Mouse (Mus musculus) lung, embryonic 16.5 days (tissue): ENCODE data around the gene Rbm47. TPM values are rescaled to one million over a fixed set of nuclear protein-coding genes. Genes with fewer than 3 reads are reported as not detected.

Experiments used
- ATAC-seq: fragments of 200-750 bp; cut with Nextera tagmentation; 2 replicates; pipeline ENCODE4 v1.8.0; 2017; ENCODE audit warnings: low read depth, mild to moderate bottlenecking, moderate library complexity
- H3K27ac ChIP-seq: fragments of 300-500 bp; sonication (generic); 2 replicates; pipeline ENCODE4 v1.5.1; 2014; ENCODE audit warnings: mild to moderate bottlenecking, control low read depth, low read length
- H3K27me3 ChIP-seq: fragments of 300-500 bp; sonication (generic); 2 replicates; pipeline ENCODE4 v1.6.1; 2014; ENCODE audit warnings: low read depth, low read length, mixed read lengths; ENCODE audit not compliant: control insufficient read depth, insufficient read depth
- H3K36me3 ChIP-seq: fragments of 300-500 bp; sonication (generic); 2 replicates; pipeline ENCODE4 v1.6.1; 2014; ENCODE audit warnings: low read length; ENCODE audit not compliant: control insufficient read depth, insufficient read depth
- H3K4me1 ChIP-seq: fragments of 300-500 bp; sonication (generic); replicated peaks from 2 replicates; pipeline ENCODE4 v1.6.1; 2014; ENCODE audit warnings: low read length, mixed read lengths; ENCODE audit not compliant: control insufficient read depth, insufficient read depth
- H3K4me2 ChIP-seq: fragments of 300-500 bp; sonication (generic); 2 replicates; pipeline ENCODE4 v1.6.1; 2014; ENCODE audit warnings: low read depth, low read length, control low read depth
- H3K4me3 ChIP-seq: fragments of 300-500 bp; sonication (generic); 2 replicates; pipeline ENCODE4 v1.5.1; 2014; ENCODE audit warnings: mild to moderate bottlenecking, low read length, control low read depth
- H3K9ac ChIP-seq: fragments of 300-500 bp; sonication (generic); 2 replicates; pipeline ENCODE4 v1.6.1; 2014; ENCODE audit warnings: low read length, control low read depth
- H3K9me3 ChIP-seq: fragments of 300-500 bp; sonication (generic); 2 replicates; pipeline ENCODE4 v1.6.1; 2016; ENCODE audit warnings: low read length; ENCODE audit not compliant: control insufficient read depth
- WGBS: fragments of 180-500 bp; shearing (Covaris S2); extraction: QIAGEN DNeasy Blood & Tissue Kit; methylation state at CpG from one replicate; pipeline ENCODE4 v1.1.7; 2014; 5-methylcytosine and 5-hydroxymethylcytosine counted together
- polyA plus RNA-seq: library from polyadenylated mRNA; unstranded; fragments of >200 nt; fragmentation: Nextera tagmentation; extraction: Ambion mirVana; gene quantifications from 2 replicates; pipeline ENCODE4 v1.2.1, GENCODE M21; 2015

Rbm47 gene
- polyA plus RNA-seq, 1 experiment from 2014 or later, result 39.2 TPM

DNA sequence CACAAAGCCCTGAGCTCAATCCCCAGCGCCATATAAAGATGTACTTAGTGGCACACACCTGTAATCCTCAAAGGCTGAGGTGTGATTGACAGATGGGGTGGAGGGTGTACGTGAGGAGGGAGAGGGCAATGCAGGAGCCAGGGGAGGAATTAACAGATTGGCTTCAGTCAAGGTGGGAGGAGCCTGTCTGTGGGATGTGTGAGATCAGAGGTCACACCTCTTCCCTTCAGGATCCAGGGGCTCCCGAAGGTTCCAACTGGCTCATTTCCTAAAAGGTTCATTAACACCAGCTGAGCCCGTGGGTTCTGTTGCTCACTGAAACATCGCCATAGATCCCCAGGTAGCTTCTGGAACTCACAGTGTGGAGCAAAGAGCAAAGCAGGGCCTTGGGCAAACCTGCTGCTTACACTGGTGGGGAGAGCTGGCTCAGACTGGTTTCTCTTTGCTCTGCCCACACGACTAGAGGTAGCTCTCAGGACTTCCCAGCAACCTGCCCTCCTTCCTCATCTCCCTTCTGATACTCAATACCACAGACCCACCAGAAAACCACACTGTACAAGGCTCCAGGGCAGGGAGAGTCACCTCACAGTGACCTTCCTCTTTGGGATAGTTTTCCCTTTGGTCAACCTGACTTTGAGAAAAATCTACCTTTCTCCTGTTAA is 33.2 kb downstream of the Rbm47 start:
- H3K36me3 ChIP-seq, result peaks cover 2% of the 10 kb centered on the region; the same call in 1 of the 2 replicates
- WGBS, result 27% methylated on average over 6 of the region's 6 CpGs
- H3K27me3 ChIP-seq, result no peaks in the 10 kb centered on the region
- H3K4me1 ChIP-seq, result peaks cover 6% of the 10 kb centered on the region
- H3K9me3 ChIP-seq, result no peaks in the 10 kb centered on the region
- no peak overlapping the region for H3K4me2 ChIP-seq
- no peak overlapping the region for H3K4me3 ChIP-seq
- H3K9ac ChIP-seq, result no peak overlapping the region
- H3K27ac ChIP-seq, result no peak overlapping the region
- ATAC-seq, result no peak; the same call in 1 of the 2 replicates

DNA sequence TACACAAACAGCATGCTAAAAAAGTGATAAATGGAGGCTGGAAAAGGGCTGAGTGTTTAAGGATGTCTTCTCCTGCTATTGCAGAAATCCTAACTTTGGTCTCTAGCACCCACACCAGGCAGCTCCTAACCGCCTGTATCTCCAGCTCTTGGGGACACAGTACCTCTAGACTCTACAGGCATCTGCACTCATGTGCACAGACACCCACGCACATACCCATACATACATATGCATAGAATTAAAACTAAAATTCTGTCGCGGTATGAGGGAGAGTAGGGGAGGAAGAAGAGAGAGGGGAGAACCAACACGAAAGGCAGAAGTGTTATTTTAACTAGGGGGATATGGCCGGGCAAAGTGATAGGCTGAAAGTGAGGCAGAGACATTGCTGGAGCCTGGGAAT is 33.7 kb downstream of the Rbm47 start:
- H3K27me3 ChIP-seq, result no peaks in the 10 kb centered on the region
- no peak overlapping the region for H3K4me3 ChIP-seq
- no peak for ATAC-seq
- 60% methylated on average over 6 of the region's 6 CpGs for WGBS
- peaks cover 6% of the 10 kb centered on the region for H3K4me1 ChIP-seq
- peaks cover 2% of the 10 kb centered on the region; the same call in 1 of the 2 replicates for H3K36me3 ChIP-seq
- no peak overlapping the region for H3K4me2 ChIP-seq
- no peak overlapping the region for H3K9ac ChIP-seq
- H3K27ac ChIP-seq, result no peak overlapping the region
- no peaks in the 10 kb centered on the region for H3K9me3 ChIP-seq

DNA sequence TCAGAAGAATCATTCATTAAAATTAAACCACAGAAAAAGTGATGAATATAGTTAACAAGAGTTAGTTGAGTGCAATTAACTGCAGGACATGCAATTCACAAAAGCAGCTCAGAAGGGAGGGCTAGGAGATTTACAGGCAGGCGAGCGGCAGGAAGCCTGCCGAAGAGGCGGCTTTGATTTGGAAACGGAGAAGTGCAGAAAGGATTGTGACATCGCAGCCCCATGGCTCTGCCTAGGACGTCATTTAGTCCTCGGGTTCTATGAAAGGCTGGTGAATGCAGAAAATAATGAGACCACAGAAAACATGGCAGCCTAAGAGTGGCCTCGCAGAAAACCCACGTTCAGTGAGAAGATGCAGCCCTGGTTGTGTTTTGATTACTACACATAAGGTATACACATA is 34.3 kb downstream of the Rbm47 start:
- no peak for ATAC-seq
- H3K27ac ChIP-seq, result no peak overlapping the region
- WGBS, result 37% methylated on average over 10 of the region's 10 CpGs
- no peaks in the 10 kb centered on the region for H3K9me3 ChIP-seq
- H3K36me3 ChIP-seq, result peaks cover 2% of the 10 kb centered on the region; the same call in 1 of the 2 replicates
- H3K4me1 ChIP-seq, result peaks cover 6% of the 10 kb centered on the region
- H3K27me3 ChIP-seq, result no peaks in the 10 kb centered on the region
- no peak overlapping the region for H3K4me3 ChIP-seq
- H3K9ac ChIP-seq, result no peak overlapping the region
- H3K4me2 ChIP-seq, result no peak overlapping the region

DNA sequence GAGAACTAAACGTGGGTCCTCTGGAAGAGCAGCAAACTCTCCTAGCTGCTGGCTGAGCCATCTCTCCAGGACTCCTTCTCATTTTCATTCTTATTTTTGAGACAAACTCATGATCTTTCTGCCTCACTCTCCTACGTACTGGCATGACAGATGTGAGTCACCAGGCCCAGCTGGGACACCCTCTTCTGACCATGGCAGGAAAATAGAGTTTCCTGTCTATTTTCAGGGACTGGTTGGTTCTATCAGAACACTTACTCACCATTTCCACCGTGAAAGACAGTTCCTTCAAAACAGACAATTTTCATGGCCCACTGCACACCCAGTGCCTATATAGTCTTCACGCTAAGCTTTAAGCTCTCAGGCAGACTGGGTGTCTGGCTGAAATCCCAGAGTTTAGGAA is 35.7 kb downstream of the Rbm47 start:
- peaks cover 6% of the 10 kb centered on the region for H3K4me1 ChIP-seq
- H3K36me3 ChIP-seq, result peaks cover 2% of the 10 kb centered on the region; the same call in 1 of the 2 replicates
- ATAC-seq, result no peak
- H3K4me2 ChIP-seq, result no peak overlapping the region
- H3K27ac ChIP-seq, result no peak overlapping the region
- WGBS, result 64% methylated on average over 4 of the region's 4 CpGs
- H3K9ac ChIP-seq, result no peak overlapping the region
- no peaks in the 10 kb centered on the region for H3K9me3 ChIP-seq
- H3K27me3 ChIP-seq, result no peaks in the 10 kb centered on the region
- H3K4me3 ChIP-seq, result no peak overlapping the region

DNA sequence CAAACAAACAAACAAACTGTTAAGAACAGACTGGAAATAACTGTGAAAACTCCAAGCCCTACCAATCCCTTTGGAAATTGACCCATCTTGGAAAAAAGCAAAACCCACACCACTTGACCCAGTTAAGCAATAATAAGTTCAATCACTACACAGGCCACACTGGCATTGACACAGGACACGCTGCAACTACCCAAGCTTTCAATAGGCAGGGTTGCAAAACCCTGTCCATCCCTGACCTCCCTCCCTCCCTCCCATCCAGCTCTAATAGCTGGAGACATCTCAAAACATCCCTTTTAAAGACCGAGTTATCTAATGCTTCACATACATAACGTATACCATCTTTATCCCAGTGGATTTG is 37.1 kb downstream of the Rbm47 start:
- no peak overlapping the region for H3K9ac ChIP-seq
- no peak overlapping the region for H3K4me3 ChIP-seq
- 64% methylated on average over 3 of the region's 3 CpGs for WGBS
- ATAC-seq, result no peak
- peaks cover 2% of the 10 kb centered on the region; the same call in 1 of the 2 replicates for H3K36me3 ChIP-seq
- H3K9me3 ChIP-seq, result no peaks in the 10 kb centered on the region
- no peak overlapping the region for H3K27ac ChIP-seq
- no peaks in the 10 kb centered on the region for H3K27me3 ChIP-seq
- H3K4me2 ChIP-seq, result no peak overlapping the region
- H3K4me1 ChIP-seq, result peaks cover 6% of the 10 kb centered on the region

DNA sequence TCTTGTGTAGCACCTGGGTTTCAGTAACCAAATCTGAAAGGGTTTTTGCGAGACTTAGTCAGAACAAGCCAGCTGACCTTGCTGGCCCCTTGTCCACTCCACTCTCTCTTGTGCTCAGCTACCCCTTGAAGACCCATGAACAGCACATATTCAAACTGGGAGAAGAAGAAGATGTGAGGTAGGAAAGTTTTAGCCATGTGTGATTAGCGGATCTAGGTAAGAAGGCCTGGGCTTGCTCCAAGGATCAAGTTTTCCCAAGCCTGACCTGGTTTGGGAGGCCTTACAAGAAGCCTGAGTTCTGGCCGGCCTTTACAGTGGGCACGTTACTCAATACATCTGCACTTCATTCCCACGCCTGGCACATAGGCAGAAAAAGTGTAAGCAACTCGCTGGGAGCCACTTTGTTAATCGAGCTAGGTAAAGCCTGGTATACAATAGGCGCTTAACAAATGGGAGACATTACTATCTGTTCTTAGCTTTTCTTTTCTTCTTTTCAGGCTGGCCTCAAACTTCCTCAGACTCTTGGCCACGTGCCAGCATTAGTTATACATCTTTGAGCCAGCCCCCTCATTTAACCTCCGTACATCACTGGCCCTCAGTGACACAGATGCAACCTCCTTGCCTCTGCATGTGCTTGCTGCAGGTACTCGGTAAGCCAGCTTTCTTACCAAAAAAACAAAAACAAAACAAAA is 37.6 kb downstream of the Rbm47 start:
- Histone ChIP-seq H3K36me3 (peaks cover 2% of the 10 kb centered on the region; the same call in 1 of the 2 replicates), H3K9me3 (peaks cover 3% of the 10 kb centered on the region; the same call in 1 of the 2 replicates), H3K4me1 (peaks cover 6% of the 10 kb centered on the region), H3K4me2 (no peak overlapping the region), H3K9ac (no peak overlapping the region), H3K27ac (no peak overlapping the region), H3K27me3 (no peaks in the 10 kb centered on the region), H3K4me3 (no peak overlapping the region)
- ATAC-seq, result no peak
- 60% methylated on average over 11 of the region's 11 CpGs for WGBS

DNA sequence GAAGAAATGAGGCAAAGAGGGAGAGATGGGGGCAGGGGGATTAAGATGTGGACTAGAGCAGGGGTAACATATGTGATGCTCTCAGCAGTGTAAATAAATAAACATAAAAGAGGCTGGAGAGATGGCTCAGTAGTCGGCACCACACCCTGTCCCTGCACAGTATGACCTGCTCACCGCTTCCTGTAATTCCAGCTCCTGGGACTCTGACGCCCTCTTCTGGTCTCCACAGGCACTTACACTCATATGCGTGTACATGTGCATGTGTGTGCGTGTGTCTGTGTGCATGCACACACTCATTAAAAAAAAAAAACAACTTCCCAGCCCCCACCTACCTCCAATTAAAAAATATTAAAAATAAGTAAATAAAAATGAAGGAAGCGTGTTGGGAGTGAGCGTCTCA is 38.3 kb downstream of the Rbm47 start:
- Histone ChIP-seq H3K9ac (no peak overlapping the region), H3K4me2 (no peak overlapping the region), H3K9me3 (peaks cover 5% of the 10 kb centered on the region; the same call in 1 of the 2 replicates), H3K4me1 (peaks cover 6% of the 10 kb centered on the region), H3K36me3 (peaks cover 2% of the 10 kb centered on the region; the same call in 1 of the 2 replicates), H3K4me3 (no peak overlapping the region), H3K27ac (no peak overlapping the region), H3K27me3 (no peaks in the 10 kb centered on the region)
- 94% methylated on average over 7 of the region's 7 CpGs for WGBS
- ATAC-seq, result no peak

DNA sequence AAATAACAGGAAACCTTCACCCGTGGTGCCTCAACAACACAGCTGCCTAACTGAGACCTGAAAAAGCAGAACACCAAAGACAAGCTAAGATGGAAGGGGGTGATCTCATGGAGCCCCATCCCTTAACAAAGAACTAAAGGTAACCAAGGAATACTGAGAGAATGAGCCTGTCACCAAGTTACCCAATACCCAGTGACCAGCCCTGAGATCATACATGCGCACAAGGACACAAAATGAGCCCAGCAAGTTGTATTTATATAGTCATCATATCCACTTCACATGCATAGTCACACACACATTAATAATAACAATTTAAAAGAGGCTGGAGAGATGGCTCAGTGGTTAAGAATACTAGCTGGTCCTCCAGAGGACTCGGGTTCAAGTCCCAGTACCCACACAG is 44.0 kb downstream of the Rbm47 start:
- no peak for ATAC-seq
- no peak overlapping the region for H3K27ac ChIP-seq
- H3K4me1 ChIP-seq, result 0 out of 2 replicates have a peak, but pooled peaks cover 4% of the 10 kb centered on the region
- H3K27me3 ChIP-seq, result no peaks in the 10 kb centered on the region
- no peak overlapping the region for H3K9ac ChIP-seq
- WGBS, result 81% methylated on average over 3 of the region's 3 CpGs
- H3K9me3 ChIP-seq, result peaks cover 5% of the 10 kb centered on the region; the same call in 1 of the 2 replicates
- H3K36me3 ChIP-seq, result no peaks in the 10 kb centered on the region
- no peak overlapping the region for H3K4me2 ChIP-seq
- H3K4me3 ChIP-seq, result no peak overlapping the region

DNA sequence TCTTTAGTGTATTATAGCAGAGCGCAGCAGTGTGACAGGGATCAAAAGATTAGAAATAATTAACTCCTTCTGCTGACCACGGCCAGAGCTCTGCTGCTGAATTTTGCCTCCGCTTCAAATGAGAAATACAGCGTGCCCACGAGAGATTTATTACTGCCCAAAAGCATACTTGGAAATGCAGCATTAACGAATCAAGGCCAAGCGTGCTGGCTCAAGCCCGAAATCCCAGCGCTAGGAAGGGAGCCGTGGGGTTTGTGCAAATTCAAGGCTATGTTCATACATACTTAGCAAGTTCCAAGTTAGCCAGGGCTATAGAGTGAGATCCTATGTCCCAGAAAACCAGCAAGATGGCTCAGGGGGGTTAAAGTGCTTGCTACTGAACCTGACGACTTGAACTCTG is 47.5 kb downstream of the Rbm47 start:
- H3K9ac ChIP-seq, result no peak overlapping the region; the same call in 1 of the 2 replicates
- 65% methylated on average over 11 of the region's 11 CpGs for WGBS
- H3K9me3 ChIP-seq, result peaks cover 3% of the 10 kb centered on the region; the same call in 1 of the 2 replicates
- H3K27me3 ChIP-seq, result no peaks in the 10 kb centered on the region
- no peak for ATAC-seq
- H3K4me2 ChIP-seq, result no peak overlapping the region
- no peak overlapping the region for H3K4me3 ChIP-seq
- no peaks in the 10 kb centered on the region for H3K36me3 ChIP-seq
- no peak overlapping the region for H3K27ac ChIP-seq
- H3K4me1 ChIP-seq, result 0 out of 2 replicates have a peak, but pooled peaks cover 4% of the 10 kb centered on the region
